Mouse (Mus musculus) gastrocnemius, postnatal 4 days (tissue): ENCODE measurements around the gene Hsd17b6. TPM values are rescaled to one million over a fixed set of nuclear protein-coding genes. Genes with fewer than 3 reads are reported as not detected.

Experiments used
- DNase-seq, 2 experiments: peaks; one replicate each; pipeline ENCODE4 v3.0.0; 2021 to 2022; ENCODE audit warnings: low spot score in 2 of 2, mixed read lengths in 2 of 2
- total RNA-seq, 2 experiments: library from RNA; stranded (reverse); gene quantifications; 2 replicates each; pipeline ENCODE4 v1.2.3; 2021

The Hsd17b6 gene
- total RNA-seq, 2 experiments from 2014 or later, result 0.44 TPM; not detected in 1

GRCm38 (mm10) chr10:128008207-128008889 is 937 bp upstream of the Hsd17b6 start:
- DNase-seq, result peak; percentile 57 to 66

DNA sequence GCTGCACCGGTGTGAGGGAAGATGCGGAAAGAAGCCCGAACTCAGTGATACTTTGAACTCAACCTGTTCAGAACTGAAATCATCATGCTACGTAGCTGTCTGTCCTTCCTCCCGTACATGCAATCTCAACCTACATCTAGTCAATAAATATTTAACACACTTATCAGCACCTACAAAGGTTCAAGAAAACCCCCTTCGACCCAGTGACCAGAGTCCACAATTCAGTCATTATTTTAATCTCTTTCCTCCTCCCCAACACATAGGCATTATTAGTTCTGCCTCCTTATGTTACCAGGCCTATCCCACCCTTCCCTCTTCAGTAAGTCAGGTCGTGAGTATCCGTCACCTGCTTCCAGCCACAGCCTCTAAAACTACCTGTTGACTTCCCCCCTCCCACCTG is 1.9 kb downstream of the Hsd17b6 start:
- no peak for DNase-seq

GRCm38 (mm10) chr10:128004918-128005317 is 2.5 kb downstream of the Hsd17b6 start:
- DNase-seq, result no peak

DNA sequence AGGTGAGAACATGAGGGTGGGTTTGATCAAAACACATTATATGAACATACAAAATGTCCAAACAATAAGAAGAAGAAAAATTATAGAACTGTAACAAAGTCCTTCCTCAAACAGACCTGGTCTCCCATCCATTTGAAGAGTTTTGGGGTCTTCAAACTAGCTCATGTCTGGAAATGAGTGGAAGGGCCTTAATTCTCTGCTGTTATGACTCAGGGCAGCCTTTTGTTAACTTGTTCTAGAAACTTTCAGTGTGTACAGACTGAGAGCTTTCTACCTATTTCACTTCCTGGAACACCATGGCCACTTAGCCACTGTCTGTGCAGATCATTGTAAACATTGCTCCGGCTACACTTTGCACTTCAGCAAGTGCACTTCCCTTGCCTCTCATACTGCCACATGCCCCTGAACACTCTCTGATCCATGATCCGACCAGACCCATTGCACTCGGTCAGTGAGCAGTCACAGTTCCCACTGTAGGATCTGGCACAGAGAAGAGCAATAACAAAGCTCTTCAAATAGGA is 4.1 kb downstream of the Hsd17b6 start:
- DNase-seq, result no peak

DNA sequence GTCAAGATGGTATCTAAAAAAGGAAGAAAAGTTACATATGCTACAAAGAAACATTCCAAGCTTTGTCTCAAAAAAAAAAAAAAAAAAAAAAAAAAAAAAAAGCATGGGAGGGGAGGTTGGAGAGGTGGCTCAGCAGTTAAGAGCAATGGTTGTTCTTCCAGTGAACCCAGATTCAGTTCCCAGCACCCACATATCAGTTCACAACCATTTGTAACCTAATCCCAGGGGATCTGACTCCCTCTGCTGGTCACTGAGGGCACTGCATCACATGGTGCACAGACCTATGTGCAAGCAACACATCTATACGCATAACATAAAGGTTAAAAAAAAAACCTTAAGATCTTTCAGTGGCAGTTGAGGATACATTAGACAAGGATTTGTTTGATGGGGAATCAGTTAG is 9.2 kb downstream of the Hsd17b6 start:
- DNase-seq, result no peak

DNA sequence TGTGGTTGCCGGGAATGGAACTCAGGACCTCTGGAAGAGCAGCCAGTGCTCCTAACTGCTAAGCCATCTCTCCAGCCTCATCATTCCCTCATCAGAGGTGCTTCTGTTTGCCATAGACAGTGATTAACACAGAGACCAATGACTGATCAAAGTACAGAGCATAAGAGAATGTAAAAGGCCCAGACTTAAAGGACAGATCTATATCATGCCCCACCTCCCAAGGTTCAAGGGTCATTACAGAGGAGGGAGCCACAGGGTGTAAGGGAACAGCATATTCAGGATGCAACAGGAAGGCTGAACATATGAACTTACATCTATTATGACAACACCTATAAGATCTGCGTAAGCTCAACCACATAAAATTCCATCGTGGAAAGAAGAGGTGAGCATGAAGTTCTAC is 10.7 kb downstream of the Hsd17b6 start:
- DNase-seq, result no peak

- no peak for DNase-seq
Measured at GRCm38 (mm10) chr10:127985601-127986000, 21.8 kb downstream of the Hsd17b6 start.

- DNase-seq, result no peak
Measured at GRCm38 (mm10) chr10:127984650-127985049, 22.8 kb downstream of the Hsd17b6 start.

DNA sequence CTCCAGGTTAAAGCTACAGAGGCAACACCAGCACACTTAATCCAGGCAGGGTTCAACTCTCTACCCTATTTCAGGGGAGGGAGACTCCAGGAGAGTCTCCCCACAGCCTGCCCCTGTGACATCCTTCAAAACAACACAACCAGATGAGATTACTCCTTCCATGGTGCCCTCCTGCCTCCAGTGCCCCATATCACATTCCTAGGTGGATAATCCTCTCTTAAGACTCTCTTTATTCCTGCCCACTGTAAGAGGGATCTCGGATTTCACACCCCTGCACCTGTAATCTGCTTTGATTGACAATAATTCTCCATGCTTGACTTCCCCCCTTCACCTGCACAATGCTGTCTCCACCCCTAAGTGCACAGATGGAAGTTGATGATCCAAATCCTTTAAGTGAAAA is 31.9 kb downstream of the Hsd17b6 start:
- DNase-seq, result no peak

DNA sequence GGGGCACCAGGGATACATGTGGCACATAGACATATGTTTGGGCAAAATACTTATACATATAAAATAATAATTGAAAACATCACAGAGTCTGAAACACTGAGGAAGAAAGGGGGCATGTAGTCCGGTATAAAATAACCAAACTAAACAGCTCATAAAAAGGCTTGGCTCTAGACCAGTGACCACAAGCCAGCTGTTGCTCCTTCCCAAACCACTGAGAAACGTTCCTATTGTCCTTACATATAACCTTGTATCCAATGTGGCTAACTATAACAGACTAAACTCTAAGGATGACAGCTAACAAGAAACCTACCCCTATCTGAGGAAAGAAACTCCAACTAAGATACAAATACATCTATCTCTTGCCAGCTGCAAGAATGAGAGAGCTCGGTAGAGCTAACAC is 33.3 kb downstream of the Hsd17b6 start:
- no peak for DNase-seq

GRCm38 (mm10) chr10:127971135-127971534 is 36.3 kb downstream of the Hsd17b6 start:
- no peak for DNase-seq

- no peak for DNase-seq
Measured at GRCm38 (mm10) chr10:127970359-127970831, 37.0 kb downstream of the Hsd17b6 start.

GRCm38 (mm10) chr10:127969820-127970219 is 37.6 kb downstream of the Hsd17b6 start:
- no peak for DNase-seq

DNA sequence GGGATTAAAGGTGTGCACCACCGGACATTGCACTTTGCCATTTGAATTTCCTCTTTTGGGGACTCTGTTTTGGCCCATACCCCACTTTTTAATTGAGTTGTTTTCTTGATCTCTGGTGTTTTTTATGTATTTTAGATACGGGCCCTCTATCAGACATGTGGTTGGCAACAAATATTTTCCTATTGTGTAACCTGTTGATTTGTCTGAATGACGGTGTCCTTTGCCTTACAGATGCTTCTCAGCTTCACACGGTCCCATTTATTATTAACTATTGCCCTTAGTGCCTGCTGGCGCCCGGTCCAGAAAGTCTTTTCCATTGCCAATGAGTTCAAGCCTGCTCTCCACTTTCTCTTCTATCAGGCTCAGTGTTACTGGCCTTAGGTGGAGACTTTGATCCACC is 40.9 kb downstream of the Hsd17b6 start:
- DNase-seq, result no peak

- DNase-seq, result no peak
Measured at GRCm38 (mm10) chr10:127964004-127964403, 43.4 kb downstream of the Hsd17b6 start.

DNA sequence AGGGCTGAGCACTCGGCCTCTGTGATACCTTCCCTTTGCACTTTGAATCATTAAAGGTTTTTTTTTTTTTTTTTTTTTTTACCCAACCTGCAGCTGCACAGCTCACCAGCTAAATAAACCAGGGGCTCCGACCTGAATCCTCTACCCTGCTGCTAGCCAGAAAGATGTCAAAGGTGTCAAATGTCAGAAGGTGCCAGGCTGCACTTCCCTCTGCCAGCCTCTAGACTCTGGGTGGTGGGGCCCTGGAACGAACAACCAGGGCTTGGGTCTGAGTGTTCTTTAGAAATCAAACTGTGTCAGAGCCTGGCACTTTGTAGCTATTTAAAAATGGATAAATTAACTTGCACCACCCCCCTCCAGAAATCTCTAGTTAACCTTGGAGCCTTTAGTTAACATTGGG is 45.0 kb downstream of the Hsd17b6 start:
- DNase-seq, result no peak

DNA sequence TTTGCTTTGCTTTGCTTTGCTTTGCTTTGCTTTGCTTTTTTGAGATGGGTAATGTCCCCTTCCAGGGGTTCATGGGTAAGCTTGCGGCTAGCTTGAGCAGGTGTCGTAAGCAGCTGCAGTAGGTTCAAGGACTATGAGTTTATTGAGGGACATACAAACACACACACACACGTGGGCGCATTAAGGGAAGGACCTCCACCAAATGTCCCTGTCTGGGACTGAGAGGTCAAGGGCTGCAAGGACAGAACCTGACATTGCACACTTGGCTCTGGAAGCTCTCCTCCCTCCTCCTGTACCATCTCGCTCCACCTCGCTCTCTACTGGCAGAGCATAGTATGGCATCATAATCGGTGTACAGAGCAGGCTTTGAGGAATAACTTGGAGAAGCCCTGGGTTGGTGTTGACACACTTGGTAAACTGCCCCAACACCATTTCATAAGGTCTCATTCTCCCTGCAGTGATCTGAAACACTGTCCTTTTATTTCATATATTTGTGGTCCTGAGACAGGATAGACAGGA is 48.2 kb downstream of the Hsd17b6 start:
- no peak for DNase-seq

GRCm38 (mm10) chr10:127956168-127956816 is 51.1 kb downstream of the Hsd17b6 start:
- DNase-seq, result peak; percentile 53 to 74

DNA sequence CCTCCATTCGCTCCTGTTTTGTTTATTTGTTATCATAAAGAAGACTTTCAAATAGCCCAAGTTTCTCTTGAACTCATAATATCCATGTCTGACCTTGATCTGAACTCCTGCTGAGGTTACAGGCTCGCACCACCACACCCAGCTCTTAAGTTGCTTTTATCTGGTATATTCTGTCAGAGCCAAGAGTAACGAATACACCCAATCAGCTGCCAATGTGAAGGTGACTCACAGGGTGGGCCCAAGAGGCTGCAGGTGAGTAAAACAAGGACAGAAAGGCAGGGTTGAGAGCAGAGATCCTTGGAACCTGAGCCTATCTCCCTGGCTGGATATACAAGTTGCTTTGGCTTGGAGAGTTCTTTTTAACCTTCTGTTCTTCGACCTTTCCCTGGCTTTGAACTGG is 52.4 kb downstream of the Hsd17b6 start:
- no peak for DNase-seq

DNA sequence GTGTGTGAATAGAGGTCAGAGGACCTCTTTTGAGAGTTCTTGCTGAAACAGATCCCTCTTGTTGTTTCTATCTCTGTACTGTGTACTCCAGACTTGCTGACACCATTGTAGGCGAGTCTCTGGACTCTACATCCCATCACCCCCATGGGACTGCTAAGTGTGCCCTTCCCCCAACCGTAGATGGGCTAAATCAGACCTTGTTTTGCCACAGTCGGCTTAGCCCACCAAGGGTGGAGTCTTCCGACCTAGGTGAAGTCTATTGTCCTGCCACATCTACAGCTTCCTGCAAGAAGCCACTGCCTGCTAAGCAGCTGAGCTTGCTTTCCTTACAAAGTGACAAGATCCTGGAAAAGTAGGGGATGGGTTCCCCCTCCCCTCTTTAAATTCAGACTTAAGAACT is 55.6 kb downstream of the Hsd17b6 start:
- DNase-seq, result no peak

DNA sequence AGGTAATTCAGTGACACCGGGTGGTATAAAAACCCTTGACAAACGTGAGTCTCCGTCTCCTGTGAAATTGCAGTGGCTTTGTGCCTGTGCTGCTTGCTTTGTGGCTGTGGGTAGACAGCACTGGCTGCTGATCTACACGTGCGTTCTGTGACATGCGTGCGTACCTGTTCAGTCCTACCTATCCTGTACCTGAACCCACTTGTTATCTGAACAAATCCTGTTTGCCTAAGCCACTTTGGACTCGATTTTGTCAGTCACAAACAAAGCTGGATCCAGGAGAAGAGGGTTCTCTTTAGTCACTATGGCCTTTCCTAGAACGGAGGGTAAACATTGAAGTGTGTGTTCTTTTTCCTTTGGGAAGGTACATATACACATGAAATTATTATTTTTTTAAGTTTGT is 56.0 kb downstream of the Hsd17b6 start:
- no peak for DNase-seq

- DNase-seq, result no peak
Measured at GRCm38 (mm10) chr10:127949596-127950130, 57.7 kb downstream of the Hsd17b6 start.
